Mouse (Mus musculus): ENCODE measurements around the gene Tlx3.
A peak's percentile ranks its signal among the peaks of the same experiment; 100 is the strongest.

The Tlx3 gene

DNA sequence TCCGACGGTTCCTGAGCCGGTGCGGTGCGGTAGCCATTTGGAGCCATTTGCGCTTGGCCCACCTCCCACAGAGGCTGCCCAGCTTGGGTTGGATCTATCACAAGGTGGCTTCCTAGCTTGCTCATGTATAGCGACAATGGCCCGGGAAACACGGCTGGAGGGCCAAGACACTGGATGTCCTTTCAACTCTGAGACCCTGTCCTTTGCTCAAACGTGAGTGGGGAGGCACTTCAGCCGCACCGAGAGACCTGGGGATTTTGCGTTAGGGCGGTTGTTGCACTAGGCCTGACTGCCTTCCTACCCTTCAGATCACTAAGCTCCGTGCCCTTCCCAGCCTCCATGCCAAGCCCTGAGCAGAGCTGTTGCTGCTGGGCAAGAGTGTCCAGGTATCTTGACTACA is 5.7 kb downstream of the Tlx3 start:
- no peak for DNase-seq (ENCODE audit: low read depth in 2 of 2, low spot score in 2 of 2)

GRCm38 (mm10) chr11:33197133-33197514 is 6.3 kb downstream of the Tlx3 start:
- DNase-seq (ENCODE audit: low read depth in 2 of 2, low spot score in 2 of 2) = no peak

DNA sequence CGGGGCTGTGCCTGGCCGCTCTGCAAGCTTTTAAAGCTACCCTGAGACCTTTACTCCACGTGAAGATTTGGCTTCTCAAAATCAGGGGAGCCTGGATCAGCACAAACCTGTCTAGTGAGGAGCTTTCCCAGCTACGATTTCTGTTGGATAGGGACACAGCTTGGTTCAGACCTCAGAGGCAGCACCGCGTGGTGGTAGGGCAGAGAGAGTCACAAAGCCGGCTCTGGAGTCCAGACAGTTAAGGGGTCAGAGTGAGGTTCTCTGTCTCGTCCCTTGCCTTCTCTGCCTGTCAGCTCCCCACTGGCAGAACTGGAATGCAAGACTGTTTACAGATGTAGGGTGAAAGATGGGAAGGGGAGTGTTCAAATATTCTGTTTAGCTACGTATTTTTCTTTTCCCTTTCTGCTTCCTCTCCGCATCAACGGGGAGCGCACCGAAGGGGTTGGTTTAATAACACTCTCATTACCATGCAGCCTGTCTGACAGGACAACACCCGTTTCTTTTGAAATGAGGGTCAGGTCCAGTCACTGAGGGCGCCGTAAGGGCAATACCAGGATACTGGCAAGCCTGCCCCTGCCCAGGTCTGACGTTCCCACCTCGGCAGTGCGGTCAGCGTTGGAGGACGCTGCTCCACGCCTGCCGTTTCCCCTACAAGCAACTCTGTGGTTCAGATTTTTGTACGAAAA is 6.8 kb downstream of the Tlx3 start:
- DNase-seq (ENCODE audit: low read depth in 2 of 2, low spot score in 2 of 2) = no peak

GRCm38 (mm10) chr11:33195531-33196446 is 7.6 kb downstream of the Tlx3 start:
- no peak for DNase-seq (ENCODE audit: low read depth in 2 of 2, low spot score in 2 of 2)

DNA sequence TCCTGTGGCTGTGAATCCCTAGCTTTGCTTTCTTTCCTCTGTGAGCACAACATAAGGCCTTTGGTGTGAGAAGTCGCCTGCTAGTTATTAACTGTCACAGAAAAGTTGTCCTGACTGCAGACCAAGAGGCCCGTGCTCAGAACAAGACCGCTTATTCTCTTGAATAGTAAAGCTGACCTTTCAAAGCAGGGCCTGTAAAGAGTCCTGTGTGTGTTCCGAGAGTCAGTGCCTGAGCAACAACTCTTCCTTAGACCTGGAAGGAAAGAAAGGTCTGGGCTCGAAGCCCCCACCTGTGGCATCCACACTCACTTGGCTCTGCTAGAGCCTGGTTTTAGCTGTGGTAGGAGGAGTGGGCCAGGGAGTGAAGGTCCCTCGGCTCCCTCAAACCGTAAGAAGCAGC is 8.3 kb downstream of the Tlx3 start:
- DNase-seq (ENCODE audit: low read depth in 2 of 2, low spot score in 2 of 2) = no peak

GRCm38 (mm10) chr11:33193695-33194094 is 9.7 kb downstream of the Tlx3 start:
- DNase-seq (ENCODE audit: low read depth in 2 of 2, low spot score in 2 of 2) = no peak

- DNase-seq (ENCODE audit: low read depth in 2 of 2, low spot score in 2 of 2) = no peak
Observed at GRCm38 (mm10) chr11:33181804-33182203, 21.6 kb downstream of the Tlx3 start.

GRCm38 (mm10) chr11:33180701-33181116 is 22.7 kb downstream of the Tlx3 start:
- no peak for DNase-seq (ENCODE audit: low read depth in 2 of 2, low spot score in 2 of 2)

DNA sequence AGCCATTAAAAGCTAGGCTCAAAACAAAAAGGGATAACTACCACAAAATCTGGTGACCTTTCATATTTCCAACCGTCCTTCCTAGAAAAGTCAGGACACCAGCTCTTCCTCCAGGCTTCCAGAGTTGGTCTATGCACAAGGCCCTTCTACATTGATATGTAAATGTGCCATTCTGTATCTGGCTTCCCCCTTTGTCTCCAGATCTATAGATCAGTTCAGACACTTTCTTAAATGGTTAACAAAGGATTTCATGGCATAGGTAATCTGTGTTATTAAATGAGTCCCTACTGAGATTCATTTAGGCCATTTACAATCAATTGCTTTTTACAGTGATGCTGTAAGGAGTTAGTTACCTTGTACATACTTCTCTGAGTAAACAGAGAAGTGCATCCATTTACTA is 23.6 kb downstream of the Tlx3 start:
- no peak for DNase-seq (ENCODE audit: low read depth in 2 of 2, low spot score in 2 of 2)

DNA sequence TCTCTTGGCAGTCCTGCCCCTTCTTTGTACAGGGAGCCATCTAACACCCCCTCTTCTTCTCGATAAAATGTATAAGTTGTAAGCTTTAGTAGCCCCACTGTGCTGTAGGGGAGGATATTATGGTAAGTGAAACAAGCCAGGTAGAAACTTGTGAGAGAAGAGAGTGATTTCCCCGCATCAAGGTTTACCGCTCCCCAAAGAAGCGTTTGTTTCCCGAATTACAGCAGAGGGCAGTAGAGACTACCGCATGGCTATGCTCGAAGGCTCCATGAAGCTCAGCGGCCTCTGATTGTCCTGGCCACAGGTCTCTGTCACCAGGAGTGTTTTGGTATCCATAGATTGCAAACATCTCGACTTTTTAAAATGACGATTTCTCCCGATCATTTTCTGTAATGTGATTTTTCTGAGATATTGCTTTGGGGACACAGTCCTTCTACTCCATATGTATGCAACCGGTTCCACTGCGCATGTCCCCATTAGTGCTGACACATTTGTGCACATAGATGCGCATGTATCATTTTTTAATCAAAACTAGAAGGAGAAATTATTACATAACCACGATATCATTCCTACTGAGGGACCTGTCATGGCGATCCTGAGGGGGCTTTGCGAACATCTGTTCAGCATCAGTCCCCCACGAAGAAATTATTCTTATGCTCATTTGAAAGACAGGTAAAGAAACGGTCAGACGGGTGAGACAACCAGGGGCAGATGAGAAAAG is 26.7 kb downstream of the Tlx3 start:
- no peak for DNase-seq (ENCODE audit: low read depth in 2 of 2, low spot score in 2 of 2)

DNA sequence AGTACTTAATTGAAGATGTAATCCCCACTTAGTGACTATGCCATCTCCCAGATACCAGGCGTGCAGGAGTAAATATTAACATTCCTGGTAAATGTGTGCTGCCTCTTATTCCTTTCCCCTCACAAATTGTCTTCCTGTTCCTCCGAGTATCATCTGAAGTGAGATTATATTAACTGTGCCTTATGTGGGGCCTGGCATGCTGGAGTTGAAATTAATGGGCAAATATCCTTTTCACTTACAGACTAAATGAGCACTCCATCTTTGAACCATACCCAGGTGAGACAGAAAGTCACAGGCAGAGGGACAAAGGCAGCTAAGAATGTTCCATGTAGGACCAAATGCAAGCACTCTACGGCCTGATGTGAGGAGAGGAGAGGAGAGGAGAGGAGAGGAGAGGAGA is 27.6 kb downstream of the Tlx3 start:
- no peak for DNase-seq (ENCODE audit: low read depth in 2 of 2, low spot score in 2 of 2)

DNA sequence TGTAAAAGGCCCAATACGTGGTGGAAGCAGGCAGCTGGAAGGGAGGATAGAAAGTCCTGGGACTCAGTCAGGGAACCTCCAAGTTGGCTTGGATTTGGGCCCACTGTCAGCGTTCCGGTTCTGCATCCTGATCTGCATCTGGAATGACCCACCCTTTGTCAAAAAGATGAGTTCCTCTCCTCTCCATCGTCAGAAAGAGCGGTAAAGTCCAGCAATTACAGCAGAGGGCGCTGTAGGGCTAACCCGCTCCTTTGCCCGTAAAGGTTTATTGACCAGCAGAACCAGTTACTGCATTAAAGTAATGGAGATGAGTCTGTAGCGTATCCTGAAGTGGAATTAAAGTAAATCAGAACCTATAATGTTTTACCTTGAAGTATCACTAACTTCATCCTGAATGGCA is 32.9 kb downstream of the Tlx3 start:
- peak; percentile 43 to 63 for DNase-seq (ENCODE audit: low read depth in 2 of 2, low spot score in 2 of 2)

GRCm38 (mm10) chr11:33162998-33163506 is 40.3 kb downstream of the Tlx3 start, which contains the start of gene Npm1:
Gene Npm1 (minus strand): TSS chr11:33163206.
- DNase-seq (ENCODE audit: low read depth in 2 of 2, low spot score in 2 of 2) = peak; percentile 99 to 100

- peak; percentile 71 to 78 for DNase-seq (ENCODE audit: low read depth in 2 of 2, low spot score in 2 of 2)
Observed at GRCm38 (mm10) chr11:33162211-33162997, 41.0 kb downstream of the Tlx3 start.

DNA sequence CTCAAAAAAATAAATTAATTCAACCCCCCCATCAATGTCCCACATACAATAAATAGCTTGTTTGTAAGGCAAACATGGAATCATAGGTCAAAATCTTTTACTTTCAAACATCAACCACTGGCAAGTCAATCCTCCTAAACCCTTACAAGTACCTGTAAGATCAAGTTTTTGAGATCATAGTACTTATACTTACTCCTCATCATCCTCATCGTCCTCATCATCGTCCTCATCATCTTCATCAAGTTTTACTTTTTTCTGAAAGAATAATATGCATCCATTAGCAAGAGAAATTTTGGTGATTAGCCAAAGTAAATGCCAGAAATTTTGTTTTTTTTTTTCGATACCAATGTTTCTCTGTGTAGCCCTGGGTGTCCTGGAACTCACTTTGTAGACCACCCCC is 43.6 kb downstream of the Tlx3 start:
- no peak for DNase-seq (ENCODE audit: low read depth in 2 of 2, low spot score in 2 of 2)

DNA sequence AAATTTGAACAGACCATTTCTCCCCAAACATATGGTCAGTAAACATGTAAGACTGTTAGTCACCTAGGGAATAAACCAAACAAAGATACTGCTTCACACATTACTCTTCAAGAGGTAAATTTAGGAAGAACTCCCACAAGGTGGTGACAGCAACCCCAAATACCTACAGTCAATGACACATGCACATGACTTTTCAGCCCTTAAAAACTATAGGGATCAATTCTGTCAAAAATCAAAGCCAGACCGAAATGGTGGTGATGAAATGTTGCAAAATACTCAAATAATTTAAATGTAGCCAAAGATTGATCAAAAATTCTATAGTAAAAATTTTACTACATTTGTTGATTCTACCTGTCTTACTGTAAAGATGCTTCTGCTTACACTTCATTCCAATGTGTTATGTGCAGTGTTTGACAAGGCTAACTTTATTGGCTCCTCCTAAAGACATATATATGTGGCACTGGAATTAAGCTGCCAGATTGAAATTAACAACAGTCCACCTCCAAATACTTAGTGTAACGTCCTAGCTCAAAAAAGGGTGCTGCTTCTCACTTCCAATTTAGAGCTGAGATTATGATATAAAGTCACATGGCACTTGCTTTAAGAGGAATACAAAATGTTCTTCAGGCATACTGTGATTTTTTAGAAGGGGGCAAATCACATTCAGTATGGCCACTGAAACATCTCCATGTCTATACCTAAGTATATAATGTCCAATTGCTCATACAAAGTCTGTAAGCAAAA is 45.8 kb downstream of the Tlx3 start:
- no peak for DNase-seq (ENCODE audit: low read depth in 2 of 2, low spot score in 2 of 2)

- no peak for DNase-seq (ENCODE audit: low read depth in 2 of 2, low spot score in 2 of 2)
Observed at GRCm38 (mm10) chr11:33156436-33157015, 46.9 kb downstream of the Tlx3 start.

DNA sequence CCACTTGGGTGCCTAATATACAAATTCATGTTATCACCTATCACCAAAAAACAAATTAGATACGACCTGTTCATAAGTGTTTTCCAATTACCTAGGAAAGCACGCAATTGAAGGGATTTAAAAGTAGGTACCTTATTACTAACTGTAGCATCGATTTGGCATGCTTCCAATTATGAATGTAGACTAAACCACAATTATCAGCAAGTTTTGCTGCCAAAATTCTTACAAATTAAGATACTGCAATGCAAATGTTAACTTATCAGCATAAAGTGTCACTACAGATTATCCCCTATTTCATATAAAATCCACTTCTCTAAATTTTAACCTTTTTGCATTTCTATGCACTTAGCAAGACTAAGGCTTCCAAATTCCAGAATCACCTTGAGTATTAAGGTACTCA is 48.9 kb downstream of the Tlx3 start:
- DNase-seq (ENCODE audit: low read depth in 2 of 2, low spot score in 2 of 2) = no peak

DNA sequence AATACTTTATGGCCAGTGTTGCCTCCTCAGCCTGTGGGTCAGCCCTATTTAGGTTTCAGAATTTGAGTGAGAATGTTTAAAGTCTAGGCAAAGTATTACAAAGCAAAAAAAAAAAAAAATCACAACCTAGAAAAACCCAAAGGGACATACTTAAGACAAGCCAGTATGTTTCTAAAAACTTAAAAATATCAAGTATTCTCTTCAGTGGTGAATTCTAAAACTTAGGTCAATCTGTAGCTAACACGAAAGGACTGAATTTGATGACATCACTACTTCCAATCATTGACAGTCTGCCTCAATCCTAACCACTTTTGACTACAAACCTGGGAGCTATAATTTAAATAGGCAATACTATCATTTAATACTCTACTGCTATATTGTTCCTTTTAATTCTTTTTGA is 50.4 kb downstream of the Tlx3 start:
- DNase-seq (ENCODE audit: low read depth in 2 of 2, low spot score in 2 of 2) = no peak

DNA sequence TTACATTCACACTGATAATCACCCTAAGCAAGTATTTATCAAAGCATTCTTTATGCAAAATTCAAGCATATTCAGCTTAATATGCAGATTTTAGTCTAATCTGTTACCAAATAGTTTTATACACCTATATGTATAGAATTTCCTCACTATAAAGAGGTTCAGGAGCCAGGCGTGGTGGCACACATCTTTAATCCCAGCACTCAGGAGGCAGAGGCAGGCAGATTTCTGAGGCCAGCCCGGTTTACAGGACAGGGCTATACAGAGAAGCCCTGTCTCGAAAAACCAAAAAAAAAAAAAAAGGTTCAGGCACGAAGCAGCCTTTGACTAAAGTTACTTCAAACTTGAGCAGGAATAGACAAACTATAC is 51.6 kb downstream of the Tlx3 start:
- DNase-seq (ENCODE audit: low read depth in 2 of 2, low spot score in 2 of 2) = no peak

Data from CD8-positive naive resting alpha-beta T cell, adult 2 months (primary cell).